Mouse (Mus musculus): ENCODE measurements around the gene Ubox5. TPM values are rescaled to one million over a fixed set of nuclear protein-coding genes. Genes with fewer than 3 reads are reported as not detected.

The Ubox5 gene
- total RNA-seq, 2 experiments from 2014 or later, result 3.4 to 5.3 TPM

Other genes with a start within 250 kb of the Ubox5 start
- gene Cpxm1, start 232.5 kb downstream of the Ubox5 start, total RNA-seq (2021), result 1 to 10 TPM; 2.1 to 3.1 TPM
- not detected for gene Gm28372, start 224.8 kb downstream of the Ubox5 start, total RNA-seq (2021)
- not detected for gene 1700020A23Rik, start 224.8 kb downstream of the Ubox5 start, total RNA-seq (2021)
- not detected for gene Tmem239, start 223.6 kb downstream of the Ubox5 start, total RNA-seq (2021)
- gene Vps16, start 205.7 kb downstream of the Ubox5 start, total RNA-seq (2021), result 10 to 100 TPM; 14.9 to 18.7 TPM
- gene Pced1a, start 205.3 kb downstream of the Ubox5 start, total RNA-seq (2021), result 1 to 10 TPM; 2.8 to 4.0 TPM
- gene Ptpra, start 179.8 kb downstream of the Ubox5 start, total RNA-seq (2021), result 10 to 100 TPM; 15.5 to 20.6 TPM
- 10 to 100 TPM; 38.6 to 47.7 TPM for gene Mrps26, start 66.3 kb downstream of the Ubox5 start, total RNA-seq (2021)
- gene Oxt, start 53.9 kb downstream of the Ubox5 start, total RNA-seq (2021), result not detected
- gene Avp, start 47.5 kb downstream of the Ubox5 start, total RNA-seq (2021), result not detected
- 1 to 10 TPM; 4.9 to 5.2 TPM for gene Fastkd5, start within 50 bp of the Ubox5 start, total RNA-seq (2021)
- gene Lzts3, start 12.8 kb upstream of the Ubox5 start, total RNA-seq (2021), result 1 to 10 TPM; 1.9 to 2.4 TPM
- 10 to 100 TPM; 82.3 to 96.2 TPM for gene Ddrgk1, start 34.6 kb upstream of the Ubox5 start, total RNA-seq (2021)
- gene Itpa, start 37.6 kb upstream of the Ubox5 start, total RNA-seq (2021), result 10 to 100 TPM; 10.8 to 13.2 TPM
- under 1 TPM in 1 of 2 experiments, not detected in 1; 0.12 TPM for gene Slc4a11, start 67.5 kb upstream of the Ubox5 start, total RNA-seq (2021)